Mouse (Mus musculus): Measurements from ENCODE around the gene Catsper4. TPM values are rescaled to one million over a fixed set of nuclear protein-coding genes. Genes with fewer than 3 reads are reported as not detected.
A peak's percentile ranks its signal among the peaks of the same experiment; 100 is the strongest.
"Not testable (repeated sequence)": the region's sequence is repeated elsewhere in the genome, so short reads cannot be mapped to it uniquely, and the experiment has no call there.

Catsper4 gene
- total RNA-seq (2017) = not detected in 2 replicates

DNA sequence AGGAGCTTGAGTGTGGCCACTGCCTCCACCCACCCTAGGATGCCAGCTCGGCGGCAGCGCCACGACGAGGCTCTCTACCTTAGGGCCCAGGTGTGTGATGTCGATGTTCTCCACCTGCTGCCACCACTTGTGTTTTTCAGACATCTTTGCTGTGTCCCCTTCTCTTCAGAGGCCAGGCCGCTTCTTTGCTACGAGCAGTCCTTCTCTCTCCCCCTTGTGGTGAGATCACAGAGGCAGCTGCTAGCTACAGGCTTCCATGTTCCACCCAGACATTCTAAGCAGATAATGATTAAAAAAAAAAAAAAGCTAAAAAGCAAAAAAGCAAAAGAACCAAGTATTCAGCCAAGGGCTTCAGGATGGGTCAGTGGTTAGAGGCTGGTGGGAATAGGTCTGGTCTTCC lies at the start of gene Catsper4:
TSS of gene Catsper4 (minus strand) at position 190 of the 400 bp plus-strand sequence.
- ATAC-seq (replicated peaks in 1 of 2; ENCODE audit: insufficient read depth in 1 of 2, low FRiP score in 2 of 2, low TSS enrichment in 1 of 2, low read depth in 1 of 2, poor library complexity in 2 of 2, severe bottlenecking in 2 of 2) = no peak

DNA sequence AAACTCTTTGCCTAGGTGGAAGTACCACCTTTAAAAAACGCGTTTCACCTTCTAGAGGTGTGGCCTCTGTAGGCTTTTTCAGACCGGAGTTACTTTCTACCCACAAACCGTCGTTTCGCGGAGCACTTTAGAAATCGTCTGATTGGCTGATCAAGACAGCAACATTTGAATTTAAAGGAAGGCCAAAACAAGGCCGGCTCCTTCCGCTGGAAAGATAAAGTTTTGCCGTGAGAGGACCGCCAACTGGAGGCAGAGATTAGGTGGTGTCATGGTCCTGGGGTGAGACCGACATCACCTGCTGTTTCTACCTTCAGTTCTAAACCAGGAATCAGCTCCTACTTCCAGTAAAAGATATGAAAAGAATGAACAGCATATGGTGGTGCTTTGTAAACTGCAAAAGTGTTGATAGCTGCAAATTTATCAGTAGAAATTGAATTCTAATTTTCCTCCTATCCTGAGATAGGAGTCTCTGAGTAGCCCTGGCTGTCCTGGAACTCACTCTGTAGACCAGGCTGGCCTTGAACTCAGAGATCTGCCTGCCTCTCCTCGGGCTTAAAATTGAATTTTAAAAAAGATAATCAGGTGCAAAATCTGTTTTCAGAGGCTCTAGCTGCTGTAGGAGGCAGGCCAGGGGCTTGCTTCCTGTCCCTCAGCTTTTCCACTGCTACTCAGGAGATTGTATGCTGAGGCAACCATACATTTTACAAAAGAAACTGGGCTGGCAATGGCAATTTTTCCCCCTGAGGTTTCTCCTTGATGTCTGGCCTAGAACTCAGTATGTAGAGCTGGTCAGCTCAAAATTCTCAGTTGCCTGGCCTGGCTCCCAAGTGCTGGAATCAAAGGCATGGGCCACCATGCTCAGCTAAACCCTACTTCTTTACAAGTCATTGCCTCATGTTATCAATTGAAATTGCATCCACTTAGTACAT lies 46.5 kb upstream of the Catsper4 start:
- ATAC-seq (replicated peaks in 1 of 2; ENCODE audit: insufficient read depth in 1 of 2, low FRiP score in 2 of 2, low TSS enrichment in 1 of 2, low read depth in 1 of 2, poor library complexity in 2 of 2, severe bottlenecking in 2 of 2) = peak; percentile 81 to 87

DNA sequence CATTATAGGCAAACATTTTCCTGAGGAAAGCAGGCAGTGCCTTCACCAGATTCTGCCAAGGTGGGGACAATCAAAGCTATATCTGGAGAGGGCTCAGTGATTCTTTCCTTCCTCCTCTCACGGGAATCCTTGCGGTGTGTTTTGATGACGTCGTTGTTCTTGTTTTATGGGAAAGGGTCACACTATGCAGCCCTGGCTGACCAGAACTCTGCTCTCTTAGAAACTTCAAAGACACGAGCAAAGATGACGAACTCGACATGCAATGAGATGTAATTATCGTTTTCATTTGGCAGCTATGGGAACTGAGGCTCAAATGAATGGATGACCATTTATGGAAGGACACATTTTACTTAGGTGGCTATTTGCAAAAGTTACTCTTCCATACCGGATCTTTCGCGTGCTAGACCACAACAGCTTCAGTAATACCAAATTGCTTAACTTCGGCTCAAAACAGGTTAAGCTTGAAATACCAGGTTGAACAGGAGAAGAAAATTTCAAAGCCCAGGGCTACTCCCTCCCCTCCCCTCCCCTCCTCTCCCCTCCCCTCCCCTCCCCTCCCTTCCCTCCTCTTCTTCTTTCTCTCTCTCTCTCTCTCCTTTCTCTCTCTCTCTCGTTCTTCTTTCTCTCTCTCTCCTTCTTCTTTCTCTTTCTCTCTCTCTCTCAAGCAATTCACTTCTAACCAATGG lies 45.7 kb upstream of the Catsper4 start:
- ATAC-seq (replicated peaks in 1 of 2; ENCODE audit: insufficient read depth in 1 of 2, low FRiP score in 2 of 2, low TSS enrichment in 1 of 2, low read depth in 1 of 2, poor library complexity in 2 of 2, severe bottlenecking in 2 of 2) = no peak

DNA sequence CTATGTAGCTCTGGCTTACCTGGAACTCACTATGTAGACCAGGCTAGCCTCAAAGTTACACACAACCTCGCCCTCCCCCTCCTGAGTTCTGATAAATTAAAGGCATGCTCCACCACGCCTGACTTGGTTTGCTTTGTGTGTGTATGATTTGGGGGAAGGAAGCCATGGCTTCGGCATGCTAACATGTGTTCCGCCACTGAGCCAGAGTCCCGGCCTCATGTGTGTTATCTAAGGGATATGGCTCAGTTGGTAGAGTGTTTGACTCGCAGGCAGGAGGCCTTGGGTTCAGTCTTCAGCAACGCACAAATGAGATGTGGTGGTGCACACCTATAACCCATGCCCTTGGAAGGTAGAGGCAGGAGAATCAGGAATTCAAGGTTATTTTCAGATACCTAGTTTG lies 44.8 kb upstream of the Catsper4 start:
- ATAC-seq (replicated peaks in 1 of 2; ENCODE audit: insufficient read depth in 1 of 2, low FRiP score in 2 of 2, low TSS enrichment in 1 of 2, low read depth in 1 of 2, poor library complexity in 2 of 2, severe bottlenecking in 2 of 2) = no peak

DNA sequence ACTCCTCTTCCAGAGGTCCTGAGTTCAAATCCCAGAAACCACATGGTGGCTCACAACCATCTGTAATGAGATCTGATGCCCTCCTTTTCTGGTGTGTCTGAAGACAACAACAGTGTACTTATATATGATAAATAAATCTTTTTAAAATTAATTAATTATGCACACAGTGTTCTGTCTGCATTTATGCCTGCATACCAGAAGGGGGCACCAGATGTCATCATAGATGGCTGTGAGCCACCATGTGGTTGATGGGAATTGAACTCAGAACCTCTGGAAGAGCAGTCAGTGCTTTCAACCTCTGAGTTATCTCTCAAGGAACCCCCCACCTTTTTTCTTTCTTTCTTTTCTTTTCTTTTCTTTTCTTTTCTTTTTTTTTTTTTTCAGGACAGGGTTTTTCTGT lies 42.4 kb upstream of the Catsper4 start:
- ATAC-seq (replicated peaks in 1 of 2; ENCODE audit: insufficient read depth in 1 of 2, low FRiP score in 2 of 2, low TSS enrichment in 1 of 2, low read depth in 1 of 2, poor library complexity in 2 of 2, severe bottlenecking in 2 of 2) = not testable (repeated sequence)

DNA sequence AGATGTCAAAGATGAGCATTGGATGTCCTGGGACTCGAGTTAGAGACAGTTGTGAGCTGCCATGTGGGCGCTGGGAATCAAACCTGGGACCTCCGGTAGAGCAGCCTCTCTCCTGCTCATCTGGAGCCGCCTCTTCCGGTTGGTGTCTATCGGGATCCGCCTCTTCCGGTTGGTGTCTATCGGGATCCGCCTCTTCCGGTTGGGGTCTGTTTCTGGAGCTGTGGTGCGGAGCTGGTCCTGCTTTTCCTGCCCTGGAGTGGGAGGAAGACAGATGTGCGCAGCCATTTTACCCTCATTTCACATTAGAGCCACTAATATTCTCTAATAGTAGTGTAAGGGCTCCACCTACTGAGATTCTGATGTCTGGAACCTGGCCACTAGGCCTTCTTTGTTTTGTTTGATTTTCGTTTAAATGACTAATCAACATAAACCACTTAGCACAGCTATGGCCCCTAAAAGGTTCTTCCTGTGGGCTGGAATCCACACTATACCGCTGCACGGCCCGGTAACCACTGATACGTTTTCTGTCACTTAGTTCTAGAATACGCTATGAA lies 41.0 kb upstream of the Catsper4 start:
- ATAC-seq (replicated peaks in 1 of 2; ENCODE audit: insufficient read depth in 1 of 2, low FRiP score in 2 of 2, low TSS enrichment in 1 of 2, low read depth in 1 of 2, poor library complexity in 2 of 2, severe bottlenecking in 2 of 2) = peak; percentile 46 to 53; a peak in 3 of 4 replicates

DNA sequence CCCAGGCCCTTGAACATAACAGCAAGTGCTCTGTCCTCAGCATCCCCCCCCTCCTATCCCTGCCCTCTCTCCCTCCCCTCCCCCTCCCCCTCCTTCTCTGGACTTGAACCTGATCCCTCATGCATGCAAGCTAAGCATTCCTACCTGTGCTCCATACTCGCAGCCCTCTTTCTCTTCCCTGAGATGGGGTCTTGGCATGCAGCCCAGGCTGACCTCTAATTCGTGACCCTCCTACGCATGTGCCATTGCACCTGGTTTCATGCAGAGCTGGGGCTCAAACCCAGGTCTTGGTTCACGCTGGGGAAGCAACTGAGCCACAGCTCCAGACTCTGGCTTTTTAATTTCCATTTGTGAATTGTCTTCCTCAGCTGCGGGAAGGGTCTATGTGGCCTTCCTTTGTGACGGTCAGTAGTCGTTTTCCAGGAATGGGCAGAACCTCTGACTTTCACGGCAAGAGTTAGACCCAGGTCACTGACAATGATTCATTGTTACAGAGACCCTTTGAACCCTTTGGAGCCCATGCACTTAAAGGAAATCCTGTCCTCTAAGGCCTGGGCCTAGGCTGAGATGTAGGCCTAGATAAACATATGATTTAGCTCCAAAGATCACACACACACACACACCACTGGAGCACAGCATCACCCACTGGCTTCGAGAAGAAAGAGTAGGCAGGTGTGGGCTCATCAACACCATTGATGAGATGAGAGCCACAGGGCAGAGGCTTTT lies 38.8 kb upstream of the Catsper4 start:
- no peak for ATAC-seq (replicated peaks in 1 of 2; ENCODE audit: insufficient read depth in 1 of 2, low FRiP score in 2 of 2, low TSS enrichment in 1 of 2, low read depth in 1 of 2, poor library complexity in 2 of 2, severe bottlenecking in 2 of 2)

DNA sequence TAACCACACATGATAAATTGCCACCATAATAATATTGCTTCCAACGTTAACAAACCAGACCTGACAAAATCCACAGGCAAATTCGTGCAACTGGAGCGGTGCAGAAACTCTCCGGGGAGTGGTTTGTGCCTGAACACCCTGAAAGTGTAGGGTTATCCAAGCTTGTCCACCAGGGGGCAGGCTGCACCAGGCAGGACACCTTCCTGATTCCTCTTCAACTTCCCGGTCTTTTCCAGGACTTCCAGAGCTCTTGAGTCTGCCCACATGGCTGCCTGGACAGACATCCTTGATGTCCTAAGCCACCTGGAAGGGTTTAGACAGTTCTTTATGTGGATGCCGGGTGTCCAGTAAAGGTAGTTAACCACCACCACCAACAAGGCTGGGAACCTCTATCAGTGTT lies 36.0 kb upstream of the Catsper4 start:
- ATAC-seq (replicated peaks in 1 of 2; ENCODE audit: insufficient read depth in 1 of 2, low FRiP score in 2 of 2, low TSS enrichment in 1 of 2, low read depth in 1 of 2, poor library complexity in 2 of 2, severe bottlenecking in 2 of 2) = peak in 1 of 2 experiments; percentile 42; a peak in 1 of 4 replicates

DNA sequence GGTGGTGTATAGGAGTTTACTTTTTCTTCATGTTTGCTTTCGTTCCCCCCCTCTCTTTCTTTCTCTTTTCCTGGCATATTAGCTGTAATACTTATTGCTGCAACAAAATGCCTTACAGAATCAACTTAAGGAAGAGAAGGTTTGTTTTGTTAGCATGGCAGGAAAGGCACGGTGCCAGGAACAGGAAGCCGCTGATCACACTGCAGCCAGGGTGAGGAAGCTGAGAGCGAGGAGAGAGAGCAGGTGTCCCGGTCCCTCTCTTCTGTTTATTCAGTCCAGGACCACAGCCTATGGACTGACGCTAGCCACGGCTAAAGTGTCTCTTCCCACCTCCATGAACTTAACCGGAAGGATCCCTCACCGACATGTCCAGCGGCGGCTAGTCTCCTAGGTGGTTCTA lies 31.2 kb upstream of the Catsper4 start:
- peak; percentile 45 to 54; a peak in 2 of 4 replicates for ATAC-seq (replicated peaks in 1 of 2; ENCODE audit: insufficient read depth in 1 of 2, low FRiP score in 2 of 2, low TSS enrichment in 1 of 2, low read depth in 1 of 2, poor library complexity in 2 of 2, severe bottlenecking in 2 of 2)

DNA sequence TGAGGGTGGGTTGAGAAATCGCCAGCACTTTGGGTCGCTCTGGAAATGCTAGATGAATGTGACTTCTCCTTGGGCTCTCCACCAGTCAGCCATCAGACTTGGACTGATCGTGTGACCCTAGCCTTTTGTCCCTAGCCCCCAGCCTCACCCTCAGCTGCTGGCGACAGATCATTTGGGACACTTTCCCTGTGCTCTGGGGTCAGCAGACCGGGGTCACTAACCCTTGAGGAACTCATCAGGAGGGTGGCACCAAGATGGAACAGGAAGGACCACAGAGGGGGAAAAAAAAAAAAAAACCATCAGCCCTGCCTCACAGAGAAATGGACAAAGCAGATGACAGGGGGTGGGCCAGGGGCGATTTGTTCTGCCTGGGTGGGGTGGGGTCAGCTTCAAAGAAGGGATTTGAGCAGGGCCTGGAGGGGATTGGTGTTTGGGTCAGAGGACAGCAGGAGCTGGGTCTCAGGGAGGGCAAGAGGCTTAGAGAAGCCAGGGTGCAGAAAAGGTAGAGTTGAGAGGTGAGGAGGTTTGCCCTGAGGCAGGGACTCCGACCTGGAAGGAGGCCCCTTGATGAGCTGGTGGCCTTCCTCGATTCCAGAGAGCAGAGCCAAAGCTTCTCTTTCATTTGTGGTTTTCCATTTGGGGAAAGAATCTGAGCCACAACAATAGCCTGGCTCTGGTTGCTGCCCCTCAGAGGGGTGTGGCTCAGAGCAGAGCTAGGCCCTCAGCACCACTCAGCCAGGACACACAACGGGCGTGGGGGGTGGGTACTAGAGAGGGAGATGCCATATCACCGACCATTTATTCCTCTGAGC lies 30.2 kb upstream of the Catsper4 start:
- no peak for ATAC-seq (replicated peaks in 1 of 2; ENCODE audit: insufficient read depth in 1 of 2, low FRiP score in 2 of 2, low TSS enrichment in 1 of 2, low read depth in 1 of 2, poor library complexity in 2 of 2, severe bottlenecking in 2 of 2)

DNA sequence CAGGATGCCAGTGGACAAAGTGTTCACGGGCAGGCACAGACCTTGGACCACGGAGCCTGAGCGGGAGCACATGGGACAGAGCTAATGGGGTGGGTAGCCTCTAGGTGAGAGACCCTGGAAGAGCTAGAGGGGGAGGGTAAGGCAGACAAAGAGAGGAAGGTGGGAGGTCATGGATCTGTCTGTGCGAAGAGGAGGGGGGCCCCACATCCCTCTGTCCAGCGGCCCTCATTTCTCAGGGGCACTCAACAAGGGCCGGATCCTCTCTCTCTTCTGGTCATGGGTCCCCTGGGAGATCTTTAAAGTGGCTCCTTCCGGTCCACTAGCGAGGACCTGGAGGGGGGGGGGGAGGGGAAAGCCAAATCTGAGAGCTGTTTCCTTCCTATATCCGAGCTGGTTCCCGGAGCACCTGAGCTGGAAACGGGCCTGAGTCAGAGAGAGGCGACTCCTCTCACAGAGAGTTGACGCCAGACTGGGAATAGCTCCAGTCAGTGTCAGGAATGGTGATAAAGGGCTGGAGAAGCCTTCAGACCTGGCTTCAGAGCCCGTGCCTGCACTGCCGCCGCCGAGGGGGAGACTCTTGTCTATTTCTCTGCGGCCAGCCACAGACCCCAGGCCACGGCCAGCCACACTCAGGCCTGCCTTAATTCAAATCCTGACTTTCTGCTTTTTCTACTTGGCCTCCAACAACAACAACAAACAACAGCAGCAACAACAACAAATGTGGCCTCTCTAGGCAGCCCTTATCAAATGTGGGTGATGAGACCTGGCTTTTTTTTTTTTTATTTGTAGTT lies 29.4 kb upstream of the Catsper4 start:
- ATAC-seq (replicated peaks in 1 of 2; ENCODE audit: insufficient read depth in 1 of 2, low FRiP score in 2 of 2, low TSS enrichment in 1 of 2, low read depth in 1 of 2, poor library complexity in 2 of 2, severe bottlenecking in 2 of 2) = no peak

DNA sequence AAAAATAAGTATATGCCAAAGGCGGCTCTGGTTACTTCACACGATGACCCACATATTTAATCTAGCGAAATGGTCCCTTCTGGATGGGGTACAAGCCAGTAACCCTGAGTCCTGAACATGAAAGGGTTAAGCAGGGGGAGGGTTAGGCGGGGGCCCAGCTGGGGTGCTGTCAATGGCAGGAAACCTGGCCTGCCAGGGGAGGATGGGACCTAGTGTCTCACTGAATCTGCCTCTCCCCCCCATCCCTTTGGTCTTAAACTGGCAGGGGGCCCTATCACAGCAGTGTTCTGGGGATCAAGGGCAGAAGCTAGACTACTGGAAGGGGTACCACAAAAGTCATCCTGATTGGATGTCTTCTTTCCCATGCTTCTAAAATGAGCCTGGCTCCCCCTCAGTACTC lies 28.7 kb upstream of the Catsper4 start:
- ATAC-seq (replicated peaks in 1 of 2; ENCODE audit: insufficient read depth in 1 of 2, low FRiP score in 2 of 2, low TSS enrichment in 1 of 2, low read depth in 1 of 2, poor library complexity in 2 of 2, severe bottlenecking in 2 of 2) = no peak

DNA sequence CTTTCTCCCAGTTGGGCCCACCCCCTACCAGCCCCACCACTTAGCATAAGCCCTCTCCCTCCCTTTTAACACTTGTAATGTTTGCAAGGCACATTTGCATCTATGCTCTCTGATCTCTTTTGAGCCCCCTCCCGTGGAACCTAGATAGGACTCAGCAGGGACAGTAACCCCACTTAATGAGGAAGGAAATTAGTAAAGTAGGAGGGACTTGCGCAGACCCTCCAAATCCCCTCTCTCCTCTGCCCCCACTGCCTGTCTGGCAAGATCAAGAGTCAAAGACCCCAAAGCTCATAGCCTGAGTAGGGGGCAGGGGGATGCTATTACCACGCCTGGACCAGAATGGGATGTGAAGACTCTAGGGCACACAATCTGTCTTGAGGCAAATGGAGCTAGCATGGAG lies 27.7 kb upstream of the Catsper4 start:
- no peak for ATAC-seq (replicated peaks in 1 of 2; ENCODE audit: insufficient read depth in 1 of 2, low FRiP score in 2 of 2, low TSS enrichment in 1 of 2, low read depth in 1 of 2, poor library complexity in 2 of 2, severe bottlenecking in 2 of 2)

DNA sequence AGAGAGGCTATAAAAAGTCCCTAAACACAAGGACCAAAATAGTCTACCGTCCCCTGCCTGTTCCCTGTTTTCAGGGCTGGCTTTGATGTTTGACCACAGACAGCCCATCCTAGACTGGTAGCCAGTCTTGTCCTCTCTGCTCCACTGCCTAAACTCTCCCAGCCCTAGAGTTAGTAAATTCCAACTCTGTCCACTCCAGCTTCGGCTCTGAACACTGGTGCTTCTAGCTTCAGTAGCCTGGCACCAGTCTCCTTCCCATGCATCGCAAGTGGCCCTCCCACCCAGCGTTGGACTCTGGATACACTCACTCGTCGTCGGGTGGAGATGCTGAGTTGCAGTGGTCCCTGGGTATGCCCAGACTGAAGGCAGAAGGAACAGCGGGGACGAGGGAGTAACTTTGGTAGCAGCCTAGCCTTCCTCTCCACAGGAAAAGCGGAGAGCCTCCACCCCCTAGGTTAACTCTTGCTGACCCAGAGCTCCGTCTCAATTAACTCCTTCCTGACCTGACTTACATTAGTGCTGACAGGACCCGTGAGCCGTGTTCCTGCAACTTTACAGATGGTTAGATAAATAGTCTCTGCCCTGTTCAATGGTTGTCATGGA lies 26.6 kb upstream of the Catsper4 start, which contains the start of gene Grrp1:
TSS of gene Grrp1 (minus strand) at position 385 of the 603 bp plus-strand sequence.
- no peak for ATAC-seq (replicated peaks in 1 of 2; ENCODE audit: insufficient read depth in 1 of 2, low FRiP score in 2 of 2, low TSS enrichment in 1 of 2, low read depth in 1 of 2, poor library complexity in 2 of 2, severe bottlenecking in 2 of 2)

DNA sequence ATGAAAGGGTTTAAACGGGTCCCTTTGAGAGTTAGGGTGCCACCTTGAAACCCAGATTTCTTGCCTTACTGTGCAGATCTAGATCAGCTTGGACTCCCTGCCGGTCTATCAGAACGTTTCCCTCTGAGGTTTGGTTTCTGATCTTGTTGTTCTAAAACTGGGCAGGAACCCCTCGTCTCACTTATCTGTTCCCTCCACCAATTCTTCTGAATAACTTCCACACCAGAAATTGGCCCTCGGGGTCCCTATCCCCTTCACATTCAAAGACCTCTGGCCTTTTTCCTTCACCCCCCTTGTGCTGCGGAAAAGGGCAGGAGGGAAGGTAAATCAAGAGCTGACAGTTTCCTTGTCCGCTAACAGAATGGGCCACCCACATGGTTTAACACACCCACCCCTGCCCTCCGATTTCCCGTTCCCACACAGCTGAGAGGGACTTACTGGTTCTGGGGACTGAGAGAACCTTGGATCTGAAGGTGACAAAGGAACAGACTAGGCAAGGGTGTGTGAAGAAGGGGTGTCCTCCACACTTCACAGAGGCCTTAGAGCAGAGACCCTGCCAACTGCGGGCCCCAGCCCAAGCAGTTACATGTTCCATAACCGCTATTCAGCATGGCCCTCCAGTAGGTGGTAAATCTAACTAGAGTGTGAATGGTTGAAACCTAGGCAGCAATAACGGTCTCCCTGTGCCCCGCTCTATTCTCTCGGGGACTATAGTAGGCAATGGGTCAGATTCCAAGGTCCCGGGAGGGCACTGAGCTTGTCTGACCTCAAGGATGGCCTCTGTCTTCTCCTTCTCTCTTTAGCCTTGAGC lies 25.9 kb upstream of the Catsper4 start:
- ATAC-seq (replicated peaks in 1 of 2; ENCODE audit: insufficient read depth in 1 of 2, low FRiP score in 2 of 2, low TSS enrichment in 1 of 2, low read depth in 1 of 2, poor library complexity in 2 of 2, severe bottlenecking in 2 of 2) = 0 out of 4 replicates have a peak, but pooled peaks of 1 of the 2 experiments have one; percentile 1

Measured in hematopoietic stem cell, adult 5-6 weeks (primary cell).